Mouse (Mus musculus) liver, postnatal 0 days (tissue): ENCODE measurements around the gene Gm6096.

Experiments used
- CTCF ChIP-seq: sonication (generic); IDR thresholded peaks from 2 replicates; pipeline ENCODE4 v1.5.1; 2016; ENCODE audit warnings: antibody characterized with exemption, low read depth
- EP300 ChIP-seq: IDR thresholded peaks from 2 replicates; pipeline ENCODE4 v1.6.1; 2016; ENCODE audit warnings: antibody characterized with exemption, low read depth, mild to moderate bottlenecking

GRCm38 (mm10) chr7:34255137-34255536 is 4.3 kb downstream of the Gm6096 start:
- TF ChIP-seq CTCF (no peak), EP300 (no peak)
